Mouse (Mus musculus) duodenum, adult 2 months (tissue): ENCODE results near the gene Pnisr. TPM values are rescaled to one million over a fixed set of nuclear protein-coding genes. Genes with fewer than 3 reads are reported as not detected.

Source experiments
- polyA plus RNA-seq: library from polyadenylated mRNA; depleted of rRNA; stranded (reverse); fragments of >200 nt; gene quantifications from 2 replicates; pipeline ENCODE4 v1.2.3, GENCODE M21; 2012; ENCODE audit warnings: low replicate concordance; rRNA removed

Pnisr gene
- 4.0 and 14.1 TPM in 2 replicates for polyA plus RNA-seq

GRCm38 (mm10) chr4:21847481-21848286, at the start of gene Pnisr:
Gene Pnisr, plus strand, starts transcription at chr4:21847583.

GRCm38 (mm10) chr4:21879565-21880220, 32.3 kb downstream of the Pnisr start, which contains the start of gene Coq3:
Gene Coq3, plus strand, starts transcription at chr4:21879673.

Other genes starting within 250 kb of the Pnisr start
- gene Prdm13, start 161.6 kb upstream of the Pnisr start, polyA plus RNA-seq = not detected in 2 replicates
- gene Ccnc, start 119.9 kb upstream of the Pnisr start, polyA plus RNA-seq = 0.31 and 1.0 TPM in 2 replicates
- gene Usp45, start 80.4 kb upstream of the Pnisr start, polyA plus RNA-seq = 1.2 and 1.5 TPM in 2 replicates
- gene Tstd3, start 80.4 kb upstream of the Pnisr start, polyA plus RNA-seq = 0.76 and 1.3 TPM in 2 replicates
- 0.76 and 0.98 TPM in 2 replicates for gene Coq3, start 32.1 kb downstream of the Pnisr start, polyA plus RNA-seq
- gene Faxc, start 83.7 kb downstream of the Pnisr start, polyA plus RNA-seq = 0.25 and 0.67 TPM in 2 replicates